Mouse (Mus musculus): ENCODE results near the gene S1pr2. TPM values are rescaled to one million over a fixed set of nuclear protein-coding genes. Genes with fewer than 3 reads are reported as not detected.
"Not testable (repeated sequence)": the region's sequence is repeated elsewhere in the genome, so short reads cannot be mapped to it uniquely, and the experiment has no call there.

Gene S1pr2
- total RNA-seq, 4 experiments from 2014 or later, result 0.46 to 1.1 (median 0.74) TPM

DNA sequence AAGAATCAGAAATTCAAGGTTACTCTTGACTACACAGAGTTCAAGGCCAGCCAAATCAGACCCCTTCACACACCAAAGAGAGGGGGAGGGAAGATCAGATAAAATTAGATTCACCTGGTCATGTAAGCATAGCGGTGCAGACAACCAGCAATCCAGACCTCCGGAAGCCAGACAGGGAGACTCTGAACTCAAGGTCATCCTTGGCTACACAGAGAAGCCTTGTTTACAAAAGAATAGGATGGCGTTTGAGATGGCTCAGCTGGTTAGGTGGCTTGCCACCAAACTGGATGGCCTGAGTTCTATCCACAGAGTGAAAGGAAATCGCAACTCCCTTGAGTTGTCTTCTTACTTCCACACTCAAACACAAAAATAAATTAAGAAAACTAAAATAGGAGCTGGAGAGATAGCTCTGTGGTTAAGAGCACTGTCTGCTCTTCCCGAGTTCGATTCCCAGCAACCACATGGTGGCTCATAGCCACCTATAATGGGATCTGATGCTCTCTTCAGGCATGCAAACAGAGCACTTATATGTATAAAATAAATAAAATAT, 25.1 kb upstream of the S1pr2 start:
- DNase-seq (ENCODE audit: low spot score in 2 of 2), result no peak

DNA sequence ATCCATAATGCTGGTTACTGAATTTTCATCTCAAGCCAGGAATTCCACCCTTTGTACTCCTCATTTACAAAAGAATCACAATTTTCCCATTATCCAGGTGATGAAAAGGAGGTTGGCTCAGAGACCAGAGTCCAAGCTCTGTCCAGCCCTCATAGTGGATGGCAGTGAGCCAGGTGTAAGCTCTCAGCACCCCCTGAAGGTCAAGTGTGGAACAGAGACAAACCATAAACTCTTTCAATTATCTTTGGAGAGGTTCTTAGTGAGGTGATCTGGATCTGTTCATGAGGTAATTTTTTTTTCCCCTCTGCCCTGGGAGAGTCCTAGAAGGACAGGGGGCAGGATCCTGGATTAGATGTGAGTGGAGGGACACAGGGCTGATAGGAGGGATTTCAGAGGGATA, 24.2 kb upstream of the S1pr2 start:
- DNase-seq (ENCODE audit: low spot score in 2 of 2), result no peak

DNA sequence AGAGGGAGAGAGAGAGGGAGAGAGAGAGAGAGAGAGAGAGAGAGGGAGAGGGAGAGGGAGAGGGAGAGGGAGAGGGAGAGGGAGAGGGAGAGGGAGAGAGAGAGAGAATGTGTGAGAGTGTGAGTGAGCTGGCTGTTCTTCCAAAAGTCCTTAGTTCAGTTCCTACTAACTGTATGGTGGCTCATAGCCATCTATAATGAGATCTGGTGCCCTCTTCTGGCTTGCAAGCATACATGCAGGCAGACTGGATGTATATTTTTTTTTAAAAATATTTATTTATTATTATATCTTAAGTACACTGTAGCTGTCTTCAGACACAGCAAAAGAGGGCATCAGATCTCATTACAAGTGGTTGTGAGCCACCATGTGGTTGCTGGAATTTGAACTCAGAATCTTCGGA, 21.8 kb upstream of the S1pr2 start:
- not testable (repeated sequence) for DNase-seq (ENCODE audit: low spot score in 2 of 2)

DNA sequence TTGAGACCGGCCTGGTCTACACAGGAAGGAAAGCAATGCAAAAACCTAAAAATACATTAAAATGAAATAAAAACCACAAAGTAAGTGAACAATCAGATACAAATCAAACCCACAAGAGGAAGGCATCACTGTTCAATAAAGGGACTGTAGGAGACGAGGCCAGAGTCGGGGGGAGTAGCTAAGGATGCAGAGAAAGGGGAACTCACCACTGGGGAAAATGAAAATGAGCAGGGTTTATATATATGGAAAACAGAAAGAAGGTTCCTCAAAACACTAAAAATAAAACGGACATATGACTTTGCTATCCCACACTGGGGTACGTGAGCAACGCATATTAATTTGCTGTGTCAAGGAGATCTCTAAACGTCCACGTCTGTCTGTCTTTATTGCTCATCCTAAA, 20.5 kb upstream of the S1pr2 start:
- no peak for DNase-seq (ENCODE audit: low spot score in 2 of 2)

DNA sequence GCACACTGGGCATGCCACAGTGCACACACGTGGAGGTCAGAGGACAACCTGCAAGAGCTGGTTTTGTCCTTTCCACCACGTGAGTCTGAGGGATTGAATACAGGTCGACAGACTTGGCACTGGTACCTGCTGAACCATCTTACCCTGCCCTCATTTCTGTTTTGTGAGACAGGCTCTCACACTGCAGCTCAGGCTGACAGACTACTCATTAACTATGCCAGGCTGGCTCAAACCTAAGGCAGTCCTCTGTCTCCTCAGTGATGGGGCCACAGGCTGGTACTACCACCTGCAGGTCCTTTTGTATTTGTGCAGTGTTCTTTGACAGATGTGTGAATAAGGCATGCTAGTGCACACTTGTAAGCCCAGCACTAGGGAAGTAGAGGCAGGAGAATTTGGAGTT, 18.5 kb upstream of the S1pr2 start:
- DNase-seq (ENCODE audit: low spot score in 2 of 2), result no peak

DNA sequence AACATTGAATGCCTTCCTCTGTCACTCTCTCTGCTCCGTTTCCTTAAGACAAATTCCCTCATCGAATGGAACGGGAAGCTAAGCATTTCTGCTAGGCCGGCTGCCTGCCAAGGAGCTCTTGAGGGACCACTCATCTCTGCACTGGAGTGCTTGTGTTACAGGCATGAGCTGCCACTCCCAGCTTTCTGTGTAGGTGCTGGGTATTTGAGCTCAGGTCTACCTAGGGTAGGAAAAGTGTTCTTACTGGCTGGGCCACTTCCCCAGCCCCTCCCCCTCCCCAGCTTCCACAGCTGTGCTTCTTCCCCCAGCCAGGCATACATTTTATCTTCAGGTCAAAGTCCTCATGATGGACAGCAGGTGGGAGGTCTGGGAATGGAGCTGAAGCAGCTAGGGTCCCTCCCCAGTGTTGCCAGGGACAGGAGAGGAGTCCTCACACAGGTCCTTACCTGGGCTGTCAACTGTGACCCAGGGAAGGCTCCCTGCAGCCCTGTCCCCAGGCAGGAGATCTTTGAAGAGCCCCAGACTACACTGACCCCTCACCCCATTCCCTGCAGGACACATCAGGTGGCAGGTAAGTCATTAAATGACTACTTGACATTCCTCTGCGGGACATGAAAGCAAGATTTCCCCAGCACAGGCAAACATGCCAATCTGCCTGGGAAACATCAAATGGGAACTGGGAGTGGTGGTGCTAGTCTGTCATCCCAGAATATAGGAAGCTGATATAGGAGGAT, 16.8 kb upstream of the S1pr2 start:
- no peak for DNase-seq (ENCODE audit: low spot score in 2 of 2)

DNA sequence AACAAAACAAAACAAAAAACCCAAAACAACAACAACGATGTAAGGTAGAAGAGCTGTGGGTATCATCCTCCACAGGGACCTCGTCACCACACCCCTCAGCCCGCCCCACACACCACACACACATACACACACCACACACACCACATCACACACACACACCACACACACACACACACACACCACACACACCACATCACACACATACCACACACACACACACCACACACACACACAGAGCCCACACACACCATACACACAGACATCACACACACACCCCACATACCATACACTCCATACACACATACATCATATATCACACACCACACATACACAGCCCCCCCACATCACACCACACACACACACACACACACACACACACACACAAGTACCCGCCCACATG, 15.0 kb upstream of the S1pr2 start:
- no peak for DNase-seq (ENCODE audit: low spot score in 2 of 2)

DNA sequence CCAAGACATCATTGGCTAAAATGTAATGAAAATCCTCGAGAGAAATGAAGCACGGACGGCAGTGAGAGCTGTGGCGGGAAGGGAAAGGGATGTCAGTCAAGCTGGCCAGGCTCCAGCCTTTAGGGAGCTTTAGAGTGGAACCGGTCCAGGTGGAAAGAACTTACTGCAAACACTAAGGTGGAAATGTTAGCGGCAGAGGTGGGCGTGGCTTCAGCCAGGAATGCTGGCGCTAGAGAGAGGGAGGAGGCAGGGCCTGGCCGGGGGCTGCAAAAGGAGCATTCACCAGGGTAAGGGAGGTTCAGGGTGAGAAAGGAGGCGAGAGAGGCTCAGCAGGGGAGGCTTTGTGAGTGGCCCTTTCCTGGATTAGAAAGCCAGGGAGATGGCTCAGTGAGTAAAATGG, 14.3 kb upstream of the S1pr2 start:
- no peak for DNase-seq (ENCODE audit: low spot score in 2 of 2)

DNA sequence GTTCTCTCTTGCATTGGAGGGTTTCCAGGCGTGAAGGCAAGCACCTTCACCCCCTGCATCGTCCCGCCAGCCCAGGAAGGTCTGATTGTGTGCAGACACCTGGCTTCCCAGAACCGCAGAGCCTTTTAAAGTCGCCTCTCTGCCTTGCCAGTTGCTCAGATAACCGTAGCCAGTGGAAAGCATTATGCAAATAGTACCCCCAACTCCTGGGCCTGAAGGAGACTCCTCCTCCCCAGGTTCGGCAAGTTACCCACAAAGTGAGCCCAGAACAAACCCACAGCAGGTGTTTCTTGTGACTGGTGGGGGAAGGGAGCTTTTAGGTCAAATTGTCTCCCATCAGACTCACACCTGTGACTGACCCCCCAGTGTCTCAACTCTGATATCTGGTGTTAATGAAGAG, 11.4 kb upstream of the S1pr2 start:
- no peak for DNase-seq (ENCODE audit: low spot score in 2 of 2)

DNA sequence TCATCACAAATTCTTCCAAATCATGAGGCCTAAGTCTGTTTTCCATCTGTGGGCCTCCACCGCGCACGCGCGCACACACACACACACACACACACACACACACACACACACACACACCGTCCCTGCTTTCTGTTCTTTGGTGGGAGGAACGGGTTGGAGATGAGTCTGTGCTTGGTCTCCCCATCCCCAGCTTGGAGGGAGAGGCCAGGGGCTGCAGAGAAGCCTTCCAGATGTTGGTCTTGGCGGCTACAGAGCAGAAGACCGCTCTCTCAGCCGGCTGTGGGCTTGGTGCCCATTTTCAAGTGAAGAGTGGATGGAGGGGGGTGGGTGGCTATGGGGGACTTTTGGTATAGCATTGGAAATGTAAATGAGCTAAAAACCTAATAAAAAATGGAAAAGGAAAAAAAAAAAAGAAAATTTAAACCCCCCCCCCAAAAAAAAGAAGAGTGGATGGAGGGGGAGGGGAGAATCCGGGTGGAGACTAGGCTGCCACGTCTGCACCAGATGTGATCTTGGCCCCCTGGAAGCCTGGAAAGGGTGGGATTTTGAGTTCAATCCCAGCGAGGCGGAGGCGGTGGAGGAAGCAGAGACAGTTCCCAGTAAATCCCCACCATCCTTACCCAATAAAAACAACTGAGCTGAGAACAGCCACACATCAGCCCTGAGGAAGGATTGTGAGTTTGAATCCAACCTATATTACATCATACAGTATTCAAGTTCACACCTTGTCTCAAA, 10.5 kb upstream of the S1pr2 start:
- peak in 1 of 2 experiments; percentile 38 for DNase-seq (ENCODE audit: low spot score in 2 of 2)

DNA sequence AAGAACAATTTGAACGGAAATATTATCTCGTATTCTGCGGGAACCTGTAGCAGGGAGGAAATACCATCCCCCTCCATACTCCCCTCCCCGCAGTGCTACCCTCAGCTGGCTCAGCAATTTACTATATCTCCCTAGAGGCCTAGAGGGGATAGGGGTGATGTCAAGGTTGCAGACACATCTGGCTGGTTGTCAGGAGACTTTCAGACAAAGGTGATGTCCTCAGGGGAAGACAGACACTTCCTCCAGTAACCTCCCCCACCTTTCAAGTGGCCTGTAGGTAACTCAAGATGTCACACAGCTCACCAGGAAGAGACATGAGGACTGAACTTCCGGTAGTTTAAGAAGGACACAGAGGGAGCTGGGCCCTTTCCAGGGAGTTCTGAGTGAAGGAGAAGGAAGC, 6.6 kb upstream of the S1pr2 start:
- no peak for DNase-seq (ENCODE audit: low spot score in 2 of 2)

DNA sequence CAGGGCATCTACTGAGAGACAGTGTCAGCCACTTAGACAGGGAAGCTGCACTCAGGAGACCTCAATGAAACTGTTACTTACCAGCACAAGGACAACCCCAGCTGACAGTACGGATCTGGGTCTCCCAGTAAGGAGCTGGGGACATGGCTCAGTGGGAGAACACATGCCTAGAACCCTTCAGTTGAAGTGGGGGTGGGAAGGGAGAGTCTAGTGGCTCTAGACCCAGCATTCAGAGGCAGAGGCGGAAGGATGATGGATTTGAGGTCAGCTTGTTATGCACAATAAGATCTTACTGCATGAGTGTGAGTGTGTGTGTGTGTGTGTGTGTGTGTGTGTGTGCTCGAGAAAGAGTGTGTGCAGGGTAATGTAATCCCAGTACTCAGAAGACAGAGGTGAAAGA, 5.6 kb upstream of the S1pr2 start:
- no peak for DNase-seq (ENCODE audit: low spot score in 2 of 2)

DNA sequence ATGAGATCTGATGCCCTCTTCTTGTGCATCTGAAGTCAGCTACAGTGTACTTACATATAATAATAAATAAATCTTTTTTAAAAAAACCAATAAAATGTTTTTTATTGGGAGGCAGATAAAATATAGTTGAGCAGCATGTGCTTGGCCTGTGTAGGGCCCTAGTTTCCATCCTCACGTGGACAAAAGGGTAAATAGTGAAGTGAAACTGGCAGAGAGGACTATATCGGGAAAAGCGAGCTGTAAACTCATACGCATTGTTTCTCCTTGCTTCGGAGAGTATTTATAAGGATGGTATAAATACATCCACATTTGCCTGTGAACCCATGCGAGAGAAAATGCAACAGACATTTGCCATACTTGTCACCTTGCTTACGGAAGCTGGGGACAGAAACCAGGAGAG, 3.2 kb upstream of the S1pr2 start:
- no peak for DNase-seq (ENCODE audit: low spot score in 2 of 2)

DNA sequence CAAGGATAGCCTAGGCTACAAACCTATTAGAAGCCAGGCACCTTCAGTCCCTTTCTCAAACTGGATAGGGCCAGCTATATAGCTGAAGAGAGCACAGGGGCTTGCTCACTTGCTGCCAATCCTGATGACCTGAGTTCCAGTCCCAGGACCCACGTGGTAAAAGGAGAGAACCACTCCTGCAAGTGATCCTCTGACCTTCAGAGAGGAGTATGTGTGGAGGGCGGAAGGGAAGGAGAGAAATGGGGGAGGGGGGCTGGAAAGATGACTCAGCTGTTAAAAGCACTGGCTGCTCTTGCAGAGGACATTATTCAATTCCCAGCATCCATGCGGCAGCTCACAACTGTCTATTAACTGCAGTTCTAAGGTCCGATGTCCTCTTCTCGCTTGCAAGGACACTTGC, 2.6 kb upstream of the S1pr2 start:
- DNase-seq (ENCODE audit: low spot score in 2 of 2), result no peak

DNA sequence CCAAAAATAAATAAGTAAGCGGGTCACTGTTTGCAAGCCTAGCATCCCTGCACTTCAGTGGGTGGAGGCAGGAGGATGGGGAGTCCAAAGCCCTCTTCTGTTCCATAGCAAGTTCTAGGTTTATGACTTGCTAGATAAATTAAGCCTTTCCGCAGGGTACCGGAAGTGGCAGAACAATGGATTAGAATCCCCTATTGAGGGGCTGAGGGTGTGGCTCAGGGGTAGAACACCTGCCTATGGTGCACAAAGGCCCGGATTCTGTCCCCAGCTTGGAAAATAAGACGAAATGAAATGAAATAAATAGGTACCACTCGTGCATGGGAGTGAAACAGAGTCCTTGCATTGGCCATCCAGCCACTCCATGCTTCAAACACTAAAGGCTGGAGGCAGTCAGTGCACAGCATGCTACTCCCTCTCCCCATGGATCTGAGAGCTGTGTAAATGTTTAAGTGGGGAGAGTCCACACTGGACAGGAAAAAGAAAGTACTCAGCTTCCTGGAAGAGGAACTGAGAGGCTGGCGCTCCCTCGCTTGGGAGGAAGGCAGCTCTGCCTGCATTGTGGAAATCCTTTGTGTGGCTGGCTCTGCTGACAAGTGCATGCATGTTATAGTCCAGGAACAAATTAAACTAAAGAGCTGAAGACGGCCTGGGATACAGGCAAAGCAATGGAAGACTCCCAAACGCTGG, 2.0 kb upstream of the S1pr2 start:
- DNase-seq (ENCODE audit: low spot score in 2 of 2), result no peak

DNA sequence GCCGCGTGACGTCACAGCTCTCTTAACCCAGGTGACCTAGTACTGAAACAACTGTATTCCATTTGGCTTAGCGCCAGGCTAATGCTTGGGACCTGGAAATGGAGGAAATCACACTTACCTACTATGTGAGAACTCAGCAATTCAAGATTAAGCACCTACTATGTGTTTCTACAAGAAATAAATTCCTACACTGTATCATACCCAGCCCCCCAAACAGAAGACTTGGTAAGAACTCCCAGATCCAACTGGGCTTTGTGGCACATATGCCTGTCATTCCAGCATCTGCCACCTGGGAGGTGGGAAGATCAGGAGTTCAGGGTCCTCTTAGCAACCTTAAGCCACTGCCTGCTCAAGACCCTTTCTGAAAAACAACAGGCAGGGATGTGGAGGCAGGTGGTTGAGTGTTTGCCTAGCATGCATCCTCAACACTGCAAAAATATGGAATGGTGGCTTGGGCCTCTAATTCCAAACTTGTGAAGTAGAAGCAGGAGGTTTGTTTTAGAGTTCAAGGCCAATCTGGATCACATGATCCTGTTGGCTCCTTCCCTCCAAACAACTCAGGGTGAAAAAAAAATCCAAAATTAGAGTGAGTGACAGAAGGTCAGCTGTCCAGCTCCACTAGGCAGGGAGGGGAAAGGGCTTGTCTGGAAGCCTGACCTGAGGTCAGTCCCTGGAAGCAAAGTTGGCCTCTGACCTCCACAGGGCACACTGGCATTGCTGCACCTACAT, 544 bp upstream of the S1pr2 start:
- DNase-seq (ENCODE audit: low spot score in 2 of 2), result no peak

DNA sequence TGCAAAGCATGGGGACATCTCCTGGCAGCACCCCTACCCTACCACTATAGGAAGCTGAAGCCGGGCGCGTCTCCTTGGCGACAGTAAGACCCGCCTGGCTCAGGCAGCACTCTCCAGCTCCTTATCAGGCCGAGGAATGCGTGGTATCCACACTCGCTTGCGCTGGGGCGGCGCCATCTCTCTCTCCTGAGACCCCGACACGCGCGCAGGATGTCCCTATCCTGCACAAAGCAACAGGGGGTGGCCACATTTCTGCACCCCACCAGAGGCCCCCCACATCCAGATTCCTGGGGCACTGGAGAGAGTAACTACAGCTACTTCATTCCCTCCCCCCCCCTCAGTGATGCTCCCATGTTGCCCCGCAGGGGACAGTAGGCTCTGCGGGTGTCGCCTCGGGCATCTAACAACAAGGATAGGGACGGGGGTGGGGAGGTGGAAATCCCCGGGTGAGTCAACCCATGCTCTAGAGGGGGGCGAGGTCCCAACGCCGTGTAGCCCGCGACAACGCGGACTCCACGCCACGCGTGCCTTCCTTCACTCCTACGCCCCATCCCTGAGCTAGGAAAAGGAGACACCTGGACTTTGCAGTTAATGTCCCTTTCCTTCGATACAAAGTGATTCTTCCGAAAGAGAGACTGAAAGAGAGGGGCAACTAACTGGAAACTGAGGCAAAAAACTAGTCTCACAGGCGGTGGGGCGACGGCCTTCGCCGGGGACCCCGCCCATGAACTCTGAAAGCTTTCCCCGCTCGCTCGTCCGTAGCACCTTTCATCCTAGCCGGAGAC, 958 bp downstream of the S1pr2 start:
- DNase-seq (ENCODE audit: low spot score in 2 of 2), result no peak

DNA sequence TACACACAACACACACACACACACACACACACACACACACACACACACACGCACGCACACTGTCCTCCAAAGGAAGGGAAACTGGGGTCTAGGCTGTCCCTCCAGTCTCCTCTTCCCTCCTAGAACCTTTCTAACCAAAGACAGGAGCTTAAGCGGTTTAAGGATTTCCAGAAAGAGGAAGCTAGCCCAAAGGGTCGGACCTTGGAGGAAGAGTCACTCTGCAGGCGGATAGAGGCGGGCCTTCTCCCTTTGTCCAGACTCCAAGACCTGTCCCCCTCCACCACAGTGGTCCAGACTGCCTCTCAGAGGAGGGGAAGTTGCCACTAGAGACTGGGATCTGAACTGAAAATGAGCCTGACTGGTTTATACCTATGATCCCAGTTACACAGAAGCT, 2.9 kb downstream of the S1pr2 start:
- no peak for DNase-seq (ENCODE audit: low spot score in 2 of 2)

DNA sequence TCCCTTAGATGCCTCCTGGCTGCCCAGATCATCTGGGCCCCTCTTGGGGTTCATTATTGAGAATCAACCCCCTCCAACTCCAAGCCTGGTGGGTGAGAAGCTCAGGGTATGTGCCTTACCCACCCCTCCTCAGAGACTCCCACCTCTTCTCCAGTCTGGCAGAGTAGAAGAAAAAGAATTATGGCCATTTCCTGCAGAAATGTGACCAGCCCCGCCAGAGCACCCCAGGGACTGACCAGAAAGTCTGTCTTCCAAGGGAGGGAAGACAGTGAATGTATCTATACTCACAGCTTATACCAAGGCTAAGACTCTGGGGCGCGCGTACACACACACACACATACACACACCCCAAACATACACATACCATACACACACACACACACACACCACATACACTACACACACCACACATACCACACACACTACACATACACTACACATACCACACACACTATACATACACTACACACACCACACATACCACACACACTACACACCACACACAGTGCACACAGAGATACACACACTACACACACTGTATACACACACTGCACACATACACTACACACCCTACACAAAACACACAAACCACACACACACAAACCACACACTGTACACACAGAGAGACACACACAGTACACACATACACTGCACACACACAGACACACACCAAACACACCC, 3.4 kb downstream of the S1pr2 start:
- no peak for DNase-seq (ENCODE audit: low spot score in 2 of 2)

Measured in gastrocnemius, adult 8-10 months (tissue).